Mouse (Mus musculus) gastrocnemius, adult 18-20 months (tissue): Measurements from ENCODE around the gene Fcor. TPM values are rescaled to one million over a fixed set of nuclear protein-coding genes. Genes with fewer than 3 reads are reported as not detected.

Experiments used
- DNase-seq: peaks from one replicate; pipeline ENCODE4 v3.0.0; 2021; ENCODE audit warnings: low spot score
- total RNA-seq, 2 experiments: library from RNA; stranded (reverse); gene quantifications; 2 replicates each; pipeline ENCODE4 v1.2.3; 2021

Fcor gene
- total RNA-seq, 2 experiments from 2014 or later, result 0.96 to 1.4 TPM

GRCm38 (mm10) chr8:3676131-3676992, 4.2 kb upstream of the Fcor start, which contains the start of gene Trappc5:
Gene Trappc5, plus strand, starts transcription at chr8:3676299.
- DNase-seq, result peak; percentile 92

- no peak for DNase-seq
Observed at GRCm38 (mm10) chr8:3674671-3675070, 2.5 kb upstream of the Fcor start.

GRCm38 (mm10) chr8:3670388-3670787, 1.8 kb downstream of the Fcor start:
- DNase-seq, result no peak

- DNase-seq, result no peak
Observed at GRCm38 (mm10) chr8:3665507-3665906, 6.7 kb downstream of the Fcor start, which contains the start of gene Mcemp1. Gene Mcemp1, plus strand, starts transcription at chr8:3665754.

- no peak for DNase-seq
Observed at GRCm38 (mm10) chr8:3664405-3664804, 7.8 kb downstream of the Fcor start.

GRCm38 (mm10) chr8:3660889-3661288, 11.3 kb downstream of the Fcor start:
- DNase-seq, result no peak

- no peak for DNase-seq
Observed at GRCm38 (mm10) chr8:3656725-3657381, 15.3 kb downstream of the Fcor start.

GRCm38 (mm10) chr8:3655526-3655925, 16.6 kb downstream of the Fcor start, which contains the start of gene Retn:
Gene Retn, plus strand, starts transcription at chr8:3655770.
- no peak for DNase-seq

GRCm38 (mm10) chr8:3654726-3655508, 17.2 kb downstream of the Fcor start:
- no peak for DNase-seq

GRCm38 (mm10) chr8:3652845-3653244, 19.3 kb downstream of the Fcor start:
- DNase-seq, result no peak

- no peak for DNase-seq
Observed at GRCm38 (mm10) chr8:3648990-3649389, 23.2 kb downstream of the Fcor start.

- DNase-seq, result no peak
Observed at GRCm38 (mm10) chr8:3648268-3648667, 23.9 kb downstream of the Fcor start.

- no peak for DNase-seq
Observed at GRCm38 (mm10) chr8:3647561-3647960, 24.6 kb downstream of the Fcor start.

GRCm38 (mm10) chr8:3646824-3647531, 25.2 kb downstream of the Fcor start:
- DNase-seq, result no peak

- DNase-seq, result peak; percentile 17
Observed at GRCm38 (mm10) chr8:3645804-3646203, 26.4 kb downstream of the Fcor start.

GRCm38 (mm10) chr8:3631478-3631875, 40.7 kb downstream of the Fcor start:
- no peak for DNase-seq

GRCm38 (mm10) chr8:3630647-3631477, 41.3 kb downstream of the Fcor start, which contains the start of gene Stxbp2:
Gene Stxbp2, plus strand, starts transcription at chr8:3630955.
- peak; percentile 24 for DNase-seq

- DNase-seq, result no peak
Observed at GRCm38 (mm10) chr8:3628014-3628413, 44.1 kb downstream of the Fcor start.

GRCm38 (mm10) chr8:3626971-3627370, 45.2 kb downstream of the Fcor start:
- DNase-seq, result no peak

GRCm38 (mm10) chr8:3625445-3625844, 46.7 kb downstream of the Fcor start, which contains the start of gene Pcp2:
Gene Pcp2, minus strand, starts transcription at chr8:3625545.
- no peak for DNase-seq
